Mouse (Mus musculus): ENCODE measurements around the gene Vapa.

DNA sequence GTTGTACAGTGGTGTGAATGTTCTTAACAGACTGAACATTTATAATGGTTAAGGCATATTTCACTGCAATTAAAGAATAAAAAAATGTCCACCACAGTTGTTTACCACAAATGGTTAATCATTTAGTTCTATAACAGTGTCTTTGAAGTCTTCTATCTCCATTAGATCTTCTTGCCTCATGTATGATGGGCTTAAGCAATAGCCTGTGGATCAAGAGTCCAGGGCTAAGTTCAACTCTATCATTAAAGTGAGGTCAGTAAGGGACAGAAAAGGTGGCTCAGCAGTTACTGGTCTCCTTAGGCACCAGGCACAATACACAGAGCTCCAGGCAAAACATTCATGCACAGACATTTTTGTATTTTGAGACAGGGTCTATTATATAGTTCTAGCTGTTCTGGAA, 9.8 kb upstream of the Vapa start:
- TF ChIP-seq POLR2A (IDR thresholded peaks at IDR 0.05; ENCODE audit: low read depth, low read length) (no peak), CTCF (IDR thresholded peaks at IDR 0.05; ENCODE audit: borderline replicate concordance, insufficient read depth, low read length) (no peak)

All from embryonic fibroblast, embryonic 13.5 days (primary cell).